ENCODE assay signal across 8 mouse cellular contexts in the genomic region with DNA sequence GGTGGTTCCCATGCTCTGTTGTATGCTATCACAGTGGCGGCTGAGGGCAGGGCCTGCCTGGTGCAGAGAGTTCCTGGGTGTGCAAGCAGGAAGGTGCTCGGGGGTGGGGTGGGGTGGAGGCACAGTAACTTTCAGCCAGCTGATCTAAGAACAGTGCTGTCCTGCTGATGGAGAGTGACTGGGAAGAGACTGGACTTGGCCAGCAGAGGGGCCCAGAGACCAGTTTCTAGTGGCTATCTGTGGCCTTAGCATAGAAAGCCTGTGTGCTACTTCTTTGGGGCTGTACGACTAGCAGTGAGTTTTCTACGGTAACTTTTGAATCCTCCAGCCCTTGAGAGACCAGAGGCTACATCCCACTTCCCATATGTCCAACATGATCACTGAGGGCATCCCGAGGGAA. TPM values are rescaled to one million over a fixed set of nuclear protein-coding genes. Genes with fewer than 3 reads are reported as not detected.
A peak's percentile ranks its signal among the peaks of the same experiment; 100 is the strongest.
DNase-seq lines count a peak whose midpoint lies in the region; ATAC-seq lines count a peak whose summit lies in the region.

No protein-coding gene starts in this region.

- no peak overlapping the region for H3K4me3 ChIP-seq in limb, embryonic 11.5 days (ENCODE audit: low read depth, low read length)
- no peak overlapping the region for H3K4me3 ChIP-seq in limb, embryonic 10.5 days
- H3K4me3 ChIP-seq in heart, embryonic 14.5 days (ENCODE audit: control insufficient read depth in 1 of 2, insufficient read depth in 1 of 2, low read depth in 1 of 2, low read length in 2 of 2): no peak overlapping the region
- H3K4me3 ChIP-seq in midbrain, embryonic 14.5 days (replicated peaks; ENCODE audit: low read depth, low read length): no peak overlapping the region

- ATAC-seq in limb, embryonic 11.5 days (ENCODE audit: insufficient number of reproducible peaks, low FRiP score, low TSS enrichment, low read depth): no peak
- ATAC-seq in heart, embryonic 14.5 days (ENCODE audit: insufficient number of reproducible peaks, insufficient read depth, low FRiP score, low read depth): 0 out of 2 replicates have a peak, but pooled peaks have one; percentile 48
- no peak; the same call in 1 of the 2 replicates for ATAC-seq in midbrain, embryonic 14.5 days (ENCODE audit: low FRiP score, low TSS enrichment)

- no peak overlapping the region for H3K27ac ChIP-seq in limb, embryonic 11.5 days (replicated peaks; ENCODE audit: low read depth, low read length)
- no peak overlapping the region for H3K27ac ChIP-seq in limb, embryonic 10.5 days
- H3K27ac ChIP-seq in heart, embryonic 14.5 days (replicated peaks in 1 of 2; ENCODE audit: control insufficient read depth in 1 of 2, insufficient read depth in 1 of 2, low read depth in 2 of 2, low read length in 2 of 2): no peak overlapping the region
- no peak overlapping the region for H3K27ac ChIP-seq in midbrain, embryonic 14.5 days (replicated peaks; ENCODE audit: low read depth, low read length)

- no peak overlapping the region for H3K4me2 ChIP-seq in limb, embryonic 11.5 days (ENCODE audit: low read depth, severe bottlenecking)
- H3K4me2 ChIP-seq in heart, embryonic 14.5 days (ENCODE audit: low read length): no peak overlapping the region
- no peak overlapping the region for H3K4me2 ChIP-seq in midbrain, embryonic 14.5 days (ENCODE audit: low read length)

- 59% methylated on average over 5 of the region's 5 CpGs for WGBS in limb, embryonic 11.5 days
- WGBS in limb, embryonic 10.5 days: 64% methylated on average over 5 of the region's 5 CpGs
- WGBS in heart, embryonic 14.5 days: 57% methylated on average over 5 of the region's 5 CpGs
- WGBS in midbrain, embryonic 14.5 days: 38% methylated on average over 5 of the region's 5 CpGs

- no peak overlapping the region for H3K9ac ChIP-seq in limb, embryonic 11.5 days (ENCODE audit: low read length)
- H3K9ac ChIP-seq in heart, embryonic 14.5 days (ENCODE audit: low read length): no peak overlapping the region
- no peak overlapping the region for H3K9ac ChIP-seq in midbrain, embryonic 14.5 days (replicated peaks; ENCODE audit: low read length)

- H3K4me1 ChIP-seq in limb, embryonic 11.5 days (ENCODE audit: control insufficient read depth, insufficient read depth, low read length): no peaks in the 10 kb centered on the region
- peaks cover 11% of the 10 kb centered on the region for H3K4me1 ChIP-seq in limb, embryonic 10.5 days
- peaks cover 0 to 2% of the 10 kb centered on the region in 2 experiments; a peak in 1 of 4 replicates for H3K4me1 ChIP-seq in heart, embryonic 14.5 days (ENCODE audit: control insufficient read depth in 2 of 2, insufficient read depth in 2 of 2, low read length in 2 of 2)
- peaks cover 14% of the 10 kb centered on the region for H3K4me1 ChIP-seq in midbrain, embryonic 14.5 days (ENCODE audit: control insufficient read depth, insufficient read depth, low read length)

- DNase-seq in limb, embryonic 11.5 days (ENCODE audit: low spot score): peak; percentile 32
- DNase-seq in limb, embryonic 10.5 days (ENCODE audit: low spot score): no peak
- peak; percentile 59 for DNase-seq in brain, adult 2 months (ENCODE audit: low read depth, low spot score)
- DNase-seq in layer of hippocampus, postnatal 10 days (ENCODE audit: low spot score in 2 of 2): peak; percentile 50 to 67
- DNase-seq in midbrain, embryonic 14.5 days: peak; percentile 68
- no peak for DNase-seq in thymus, postnatal 14 days
- DNase-seq in spleen, adult 18-20 months: no peak

- H3K36me3 ChIP-seq in limb, embryonic 11.5 days (ENCODE audit: control insufficient read depth, insufficient read depth, low read length): no peaks in the 10 kb centered on the region
- H3K36me3 ChIP-seq in limb, embryonic 10.5 days: no peaks in the 10 kb centered on the region
- H3K36me3 ChIP-seq in heart, embryonic 14.5 days (ENCODE audit: control insufficient read depth, insufficient read depth, low read length): no peaks in the 10 kb centered on the region
- no peaks in the 10 kb centered on the region for H3K36me3 ChIP-seq in midbrain, embryonic 14.5 days (ENCODE audit: control insufficient read depth, insufficient read depth, low read length)

- H3K27me3 ChIP-seq in limb, embryonic 11.5 days (ENCODE audit: control insufficient read depth, insufficient read depth, low read length): peaks cover 9% of the 10 kb centered on the region; the same call in 1 of the 2 replicates
- H3K27me3 ChIP-seq in limb, embryonic 10.5 days (ENCODE audit: low read depth, poor library complexity, severe bottlenecking): peaks cover 18% of the 10 kb centered on the region
- peaks cover 8% of the 10 kb centered on the region for H3K27me3 ChIP-seq in heart, embryonic 14.5 days (ENCODE audit: control insufficient read depth, insufficient read depth, low read length)
- H3K27me3 ChIP-seq in midbrain, embryonic 14.5 days (ENCODE audit: control insufficient read depth, insufficient read depth, low read length): no peaks in the 10 kb centered on the region

- H3K9me3 ChIP-seq in limb, embryonic 11.5 days (ENCODE audit: control insufficient read depth, low read length): no peaks in the 10 kb centered on the region
- H3K9me3 ChIP-seq in limb, embryonic 10.5 days (replicated peaks): no peaks in the 10 kb centered on the region
- H3K9me3 ChIP-seq in heart, embryonic 14.5 days (ENCODE audit: control insufficient read depth, low read length): no peaks in the 10 kb centered on the region
- H3K9me3 ChIP-seq in midbrain, embryonic 14.5 days (ENCODE audit: control insufficient read depth, low read length): no peaks in the 10 kb centered on the region

RNA-seq across cellular contexts. Expression of gene Noxa1, which starts 4.0 kb away (rescaled TPM):
- 0.24 TPM in 1 of 2 replicates, not detected in the other for polyA plus RNA-seq in limb, embryonic 11.5 days (2014; fragmentation: Nextera tagmentation; extraction: Ambion mirVana)
- polyA plus RNA-seq in limb, embryonic 10.5 days (2016; fragmentation: Nextera tagmentation; extraction: Ambion mirVana): 0.15 and 0.28 TPM in 2 replicates
- polyA plus RNA-seq in heart, embryonic 14.5 days (2014; fragmentation: Nextera tagmentation; extraction: Ambion mirVana): not detected in 2 replicates
- not detected for total RNA-seq in layer of hippocampus, postnatal 10 days (2021)
- polyA plus RNA-seq in midbrain, embryonic 14.5 days (2014; fragmentation: Nextera tagmentation; extraction: Ambion mirVana): not detected in 2 replicates

RNA-seq across cellular contexts. Expression of gene Entpd8, which starts 18.9 kb away (rescaled TPM):
- polyA plus RNA-seq in limb, embryonic 11.5 days (2014; fragmentation: Nextera tagmentation; extraction: Ambion mirVana): not detected in 2 replicates
- 0.30 TPM in 1 of 2 replicates, not detected in the other for polyA plus RNA-seq in limb, embryonic 10.5 days (2016; fragmentation: Nextera tagmentation; extraction: Ambion mirVana)
- polyA plus RNA-seq in heart, embryonic 14.5 days (2014; fragmentation: Nextera tagmentation; extraction: Ambion mirVana): not detected in 2 replicates
- total RNA-seq in layer of hippocampus, postnatal 10 days (2021): not detected
- not detected in 2 replicates for polyA plus RNA-seq in midbrain, embryonic 14.5 days (2014; fragmentation: Nextera tagmentation; extraction: Ambion mirVana)

RNA-seq across cellular contexts. Expression of gene Nsmf, which starts 44.8 kb away (rescaled TPM):
- 41.7 and 42.0 TPM in 2 replicates for polyA plus RNA-seq in limb, embryonic 11.5 days (2014; fragmentation: Nextera tagmentation; extraction: Ambion mirVana)
- 61.6 and 68.2 TPM in 2 replicates for polyA plus RNA-seq in limb, embryonic 10.5 days (2016; fragmentation: Nextera tagmentation; extraction: Ambion mirVana)
- polyA plus RNA-seq in heart, embryonic 14.5 days (2014; fragmentation: Nextera tagmentation; extraction: Ambion mirVana): 43.2 and 48.1 TPM in 2 replicates
- 100 to 1,000 TPM; 793 to 858 TPM for total RNA-seq in layer of hippocampus, postnatal 10 days (2021)
- polyA plus RNA-seq in midbrain, embryonic 14.5 days (2014; fragmentation: Nextera tagmentation; extraction: Ambion mirVana): 99.3 and 125 TPM in 2 replicates

Comparison
In these comparisons a context has a peak if more than half of its experiments do, and no peak if none do; other contexts are left out.
1. DNase-seq: peak in limb, embryonic 11.5 days (single experiment), brain, adult 2 months (single experiment), layer of hippocampus, postnatal 10 days (2 of 2) and midbrain, embryonic 14.5 days (single experiment); none in limb, embryonic 10.5 days (single experiment), thymus, postnatal 14 days (single experiment) and spleen, adult 18-20 months (0 of 2).